ENCODE assay signal across 16 mouse cellular contexts in the genomic region with DNA sequence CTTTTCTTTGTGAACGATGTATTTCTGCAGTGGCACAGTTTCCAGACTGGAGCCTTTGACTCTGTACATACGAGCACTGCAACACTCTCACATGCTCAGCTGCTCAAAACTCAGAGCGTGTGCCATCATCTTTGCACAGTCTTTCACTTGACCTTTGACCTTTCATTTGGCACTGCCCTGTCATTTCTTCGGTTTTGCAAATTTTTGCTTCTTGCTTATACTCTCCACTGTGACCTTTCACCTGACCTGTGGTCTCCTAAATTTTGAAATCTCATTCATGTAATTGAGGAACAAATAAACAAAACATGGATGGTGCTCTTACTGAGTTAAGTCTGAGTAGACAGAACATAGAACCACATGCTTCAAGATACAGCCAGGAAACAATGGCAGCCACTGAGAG.
"Had no signal": no experiment of that assay in that cellular context is flagged by ENCODE, and none has a peak within 500 bp of the region (broad histone marks: within the 10 kb centered on the region; RNA-seq: fewer than 3 reads in every experiment).

No protein-coding gene starts in this region.

- H3K9me3 ChIP-seq: limb, embryonic 13.5 days; midbrain, embryonic 12.5 days; midbrain, embryonic 15.5 days; neural tube, embryonic 13.5 days had no signal

- H3K9ac ChIP-seq: limb, embryonic 13.5 days; liver, embryonic 14.5 days; liver, postnatal 0 days; midbrain, embryonic 12.5 days; midbrain, embryonic 15.5 days; neural tube, embryonic 13.5 days had no signal

- H3K4me2 ChIP-seq: limb, embryonic 13.5 days; midbrain, embryonic 12.5 days; midbrain, embryonic 15.5 days; neural tube, embryonic 13.5 days had no signal

- DNase-seq: kidney, adult 18-20 months; kidney, postnatal 25 days; layer of hippocampus, adult 9-11 months; liver; liver, postnatal 0 days; thymus, adult 18-20 months; thymus, postnatal 36 days had no signal

- H3K4me1 ChIP-seq: midbrain, embryonic 12.5 days; midbrain, embryonic 15.5 days; neural tube, embryonic 13.5 days had no signal

- ATAC-seq: intestine, embryonic 16.5 days; liver, postnatal 0 days; midbrain, embryonic 15.5 days had no signal

- H3K27me3 ChIP-seq: limb, embryonic 13.5 days; midbrain, embryonic 12.5 days; midbrain, embryonic 15.5 days; neural tube, embryonic 13.5 days had no signal

- H3K4me3 ChIP-seq: layer of hippocampus, adult 2 months; limb, embryonic 13.5 days; midbrain, embryonic 12.5 days; midbrain, embryonic 15.5 days; neural tube, embryonic 13.5 days had no signal

- H3K36me3 ChIP-seq: limb, embryonic 13.5 days; midbrain, embryonic 12.5 days; midbrain, embryonic 15.5 days; neural tube, embryonic 13.5 days had no signal

- H3K27ac ChIP-seq: kidney, postnatal 0 days; layer of hippocampus, adult 2 months; limb, embryonic 13.5 days; liver, embryonic 14.5 days; macrophage; midbrain, embryonic 12.5 days; midbrain, embryonic 15.5 days; neural tube, embryonic 13.5 days had no signal
